Mouse (Mus musculus): ENCODE results near the gene Ccp110.

The Ccp110 gene

GRCm38 (mm10) chr7:118725459-118725858 is 13.1 kb downstream of the Ccp110 start:
- DNase-seq (ENCODE audit: low read depth, low spot score), result no peak

DNA sequence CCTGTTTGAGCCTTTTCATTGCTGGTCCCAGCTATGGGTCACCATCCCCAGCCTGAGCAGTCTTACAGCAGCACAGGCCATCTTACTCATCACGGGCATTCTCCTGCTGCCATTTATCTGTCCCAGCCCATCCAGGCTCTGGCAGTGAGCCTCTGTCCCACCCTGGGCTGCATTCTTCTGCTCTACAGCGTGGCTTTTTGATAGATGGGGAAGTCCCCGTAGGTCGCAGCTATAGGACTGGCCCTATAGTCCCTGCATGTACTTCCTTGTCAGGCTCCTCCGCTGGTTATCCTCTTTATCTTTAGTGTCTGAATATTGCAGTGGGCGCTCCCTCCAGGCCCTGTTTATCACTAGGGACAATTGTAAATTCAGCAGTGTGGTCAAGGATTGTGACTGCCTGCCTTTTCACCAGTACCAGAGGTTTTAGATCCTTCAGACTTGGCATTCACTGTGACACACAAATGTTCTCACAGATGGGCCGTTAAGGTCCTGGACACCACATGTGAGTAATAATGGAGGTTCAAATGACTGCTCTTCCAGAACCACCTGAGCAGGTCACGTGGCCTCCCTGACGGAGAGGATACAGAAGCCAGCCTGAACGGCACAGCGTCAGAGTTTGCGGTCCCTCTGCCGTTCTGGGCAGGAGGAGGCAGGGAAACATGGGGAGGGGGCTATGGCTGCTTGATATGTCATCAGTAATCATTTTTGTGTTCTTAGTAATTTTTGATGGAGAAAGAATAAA is 16.7 kb downstream of the Ccp110 start:
- no peak for DNase-seq (ENCODE audit: low read depth, low spot score)

DNA sequence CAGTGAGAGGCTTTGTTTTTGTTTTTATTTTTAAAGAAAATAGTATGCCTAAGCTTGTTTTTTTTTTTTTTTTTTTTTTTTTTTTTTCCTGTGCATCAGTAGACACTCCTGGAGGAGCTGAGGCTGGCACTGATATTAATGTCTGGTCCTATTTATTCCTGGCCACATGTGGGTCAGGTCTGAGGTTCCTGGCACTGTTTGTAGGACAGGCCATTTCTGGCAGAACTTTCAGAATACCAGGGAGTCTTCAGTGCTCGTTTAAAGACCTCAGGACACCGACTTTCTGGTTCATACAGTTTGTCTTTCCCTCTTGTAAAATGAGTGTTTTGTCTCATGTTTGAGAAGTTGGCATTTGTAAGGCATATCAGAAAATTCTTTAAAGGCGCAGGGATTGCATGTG is 19.4 kb downstream of the Ccp110 start:
- no peak for DNase-seq (ENCODE audit: low read depth, low spot score)

DNA sequence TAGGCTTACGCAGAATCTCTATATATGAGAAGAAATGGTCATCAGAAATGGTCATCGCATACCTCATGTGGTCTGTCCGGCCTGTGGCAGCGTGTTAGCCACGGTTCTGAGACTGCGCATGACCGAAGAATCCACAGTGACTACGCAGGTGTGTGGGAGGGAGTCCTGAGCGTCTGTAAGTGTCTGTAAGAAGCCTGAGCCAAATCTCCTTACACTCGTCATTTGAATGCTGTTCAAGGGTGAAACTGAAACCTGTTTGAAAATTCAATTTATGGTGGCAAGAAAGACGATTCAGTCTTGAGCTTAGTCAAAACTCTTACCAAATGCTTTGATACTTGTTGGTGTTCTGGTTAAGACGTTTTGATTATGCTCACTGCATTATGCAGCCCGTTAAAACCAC is 20.9 kb downstream of the Ccp110 start:
- DNase-seq (ENCODE audit: low read depth, low spot score), result no peak

DNA sequence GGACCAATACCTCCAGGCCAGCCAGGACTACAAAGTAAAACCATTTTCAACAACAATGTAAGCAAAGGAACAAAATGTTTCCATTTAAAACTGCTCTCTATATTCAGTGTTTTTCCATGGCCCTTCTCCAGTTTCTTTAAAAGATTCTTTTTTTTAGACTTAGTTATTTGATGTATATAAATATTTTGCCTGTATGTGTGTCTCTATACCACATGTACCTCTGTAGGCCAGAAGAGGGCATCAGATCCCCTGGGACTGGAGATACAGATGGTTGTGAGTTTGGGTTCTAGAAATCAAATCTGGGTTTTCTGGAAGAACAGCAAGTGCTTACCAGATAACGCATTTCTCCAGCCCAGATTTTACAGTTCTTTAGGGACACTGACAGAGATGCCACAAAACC is 26.4 kb downstream of the Ccp110 start:
- no peak for DNase-seq (ENCODE audit: low read depth, low spot score)

DNA sequence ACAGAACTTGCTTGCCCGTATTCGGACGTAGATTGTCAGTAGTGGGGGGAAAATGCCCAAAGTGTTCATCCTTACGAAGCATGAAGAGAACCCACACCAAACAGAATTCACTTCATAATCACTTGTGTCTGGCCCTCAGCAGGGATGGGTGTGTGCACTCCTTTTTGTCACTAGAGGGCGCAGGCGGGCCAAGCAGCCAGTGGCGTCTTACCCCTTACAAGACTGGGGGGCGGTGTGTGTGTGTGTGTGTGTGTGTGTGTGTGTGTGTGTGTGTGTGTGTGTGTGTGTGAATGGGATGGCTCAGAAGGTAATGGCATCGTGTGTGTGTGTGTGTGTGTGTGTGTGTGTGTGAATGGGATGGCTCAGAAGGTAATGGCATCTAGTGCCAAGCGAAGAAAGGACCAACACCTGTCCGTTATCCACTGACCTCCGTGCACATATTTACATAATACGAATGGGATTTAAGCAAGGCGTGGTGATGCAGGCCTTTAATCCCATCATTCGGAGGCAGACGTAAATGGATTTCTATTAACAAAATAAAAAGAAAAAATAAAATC is 27.7 kb downstream of the Ccp110 start, which contains the start of gene Vps35l:
Gene Vps35l, plus strand, starts transcription at position 252 of the 557 bp plus-strand sequence.
- DNase-seq (ENCODE audit: low read depth, low spot score), result peak; percentile 73

DNA sequence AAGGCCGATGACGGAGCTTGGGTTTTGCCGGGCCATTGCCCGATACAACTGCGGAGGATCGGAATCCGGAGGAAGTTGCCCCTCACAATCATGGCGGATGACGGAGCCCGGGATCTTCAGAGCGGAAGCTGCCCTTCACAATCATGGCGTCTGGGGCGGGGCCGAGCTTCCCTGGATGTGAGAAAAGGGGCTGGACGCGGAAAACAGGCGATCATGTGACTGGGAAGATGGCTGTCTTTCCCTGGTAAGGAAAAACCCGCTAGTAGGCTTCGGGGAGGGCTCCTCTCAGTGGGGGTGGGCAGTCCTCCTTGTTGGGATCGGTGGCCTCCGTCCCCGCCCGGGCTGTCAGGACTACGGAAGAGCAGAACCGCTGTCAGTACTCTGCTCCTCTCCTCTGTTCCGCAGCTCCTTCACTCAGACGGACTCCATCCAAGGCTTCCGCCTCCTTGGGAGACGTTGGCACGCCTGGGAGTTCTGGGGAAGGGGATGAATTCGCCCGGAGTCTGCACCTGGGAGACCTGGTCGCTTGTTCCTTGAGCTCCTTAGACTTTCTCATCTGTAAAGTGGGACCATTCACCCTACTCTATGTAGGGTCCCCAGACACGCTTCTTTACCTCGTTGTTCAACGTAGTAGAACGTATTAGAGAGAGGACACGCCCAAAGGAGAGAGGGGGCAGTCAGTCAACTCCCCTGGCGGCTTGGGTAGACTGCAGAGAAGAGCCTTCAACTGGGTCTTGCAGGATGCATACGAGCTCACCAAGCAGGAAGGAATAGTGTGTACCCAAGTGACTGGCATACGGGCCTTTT is 28.4 kb downstream of the Ccp110 start:
- DNase-seq (ENCODE audit: low read depth, low spot score), result peak; percentile 95

DNA sequence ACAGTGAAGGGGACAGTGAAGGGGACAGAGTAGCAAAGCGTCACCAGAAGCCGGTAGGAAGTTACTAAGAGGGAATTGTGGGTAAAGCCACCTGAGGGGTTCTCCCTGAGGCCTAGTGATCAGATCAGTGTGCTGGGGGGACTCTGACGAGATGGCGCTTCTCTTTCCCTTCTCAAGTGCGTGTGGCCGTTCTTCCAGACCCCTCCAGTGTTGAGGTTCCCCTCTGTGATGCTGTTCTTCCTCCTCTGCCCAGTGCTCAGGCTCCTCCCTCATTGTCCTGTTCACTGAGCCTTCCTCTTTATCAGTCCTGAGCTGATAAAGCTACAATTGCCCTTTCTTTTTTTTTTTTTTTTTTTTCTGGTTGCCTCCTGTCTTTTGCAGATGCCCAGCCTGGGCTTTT is 29.9 kb downstream of the Ccp110 start:
- DNase-seq (ENCODE audit: low read depth, low spot score), result no peak

GRCm38 (mm10) chr7:118744766-118745165 is 32.4 kb downstream of the Ccp110 start:
- no peak for DNase-seq (ENCODE audit: low read depth, low spot score)

GRCm38 (mm10) chr7:118747891-118748672 is 35.7 kb downstream of the Ccp110 start:
- DNase-seq (ENCODE audit: low read depth, low spot score), result no peak

DNA sequence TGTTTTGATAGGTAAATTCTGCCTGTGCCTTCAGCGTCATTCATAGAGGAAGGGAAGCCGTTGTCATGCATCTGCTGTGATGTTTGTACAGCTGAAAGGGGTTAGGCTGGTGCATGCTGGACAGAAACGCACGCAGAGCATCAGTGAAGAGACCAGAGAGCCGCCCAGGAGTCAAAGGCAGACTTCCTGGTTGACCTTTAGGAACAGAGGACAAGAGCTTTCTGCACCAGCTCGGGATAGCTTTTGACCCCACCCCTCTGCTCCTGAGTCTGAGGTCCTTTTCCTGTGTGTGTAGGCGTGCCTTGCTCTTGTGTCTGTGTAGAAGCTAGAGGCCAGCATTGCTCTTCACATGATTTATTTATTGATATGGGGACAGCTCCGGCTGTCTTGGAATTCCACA is 37.4 kb downstream of the Ccp110 start:
- DNase-seq (ENCODE audit: low read depth, low spot score), result no peak

DNA sequence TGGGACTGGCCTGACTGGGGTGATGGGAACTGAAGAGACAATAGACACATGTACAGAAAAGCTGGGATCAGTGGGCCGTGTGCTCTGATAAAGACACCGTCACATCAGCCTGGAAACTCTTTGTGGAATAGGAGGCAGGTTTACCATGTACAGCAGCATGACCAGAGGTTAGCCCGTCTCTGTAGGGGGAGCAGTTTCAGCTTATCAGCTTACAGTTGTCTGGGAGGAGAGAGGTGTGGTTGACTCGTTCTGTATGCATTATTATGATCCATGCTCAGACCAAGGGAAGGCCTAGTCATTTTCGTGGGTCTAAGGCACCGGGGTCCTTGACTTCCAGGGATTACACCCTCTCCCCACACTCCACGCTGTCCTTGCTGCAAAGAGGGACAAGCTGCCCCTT is 39.3 kb downstream of the Ccp110 start:
- no peak for DNase-seq (ENCODE audit: low read depth, low spot score)

GRCm38 (mm10) chr7:118755756-118756155 is 43.4 kb downstream of the Ccp110 start:
- no peak for DNase-seq (ENCODE audit: low read depth, low spot score)

DNA sequence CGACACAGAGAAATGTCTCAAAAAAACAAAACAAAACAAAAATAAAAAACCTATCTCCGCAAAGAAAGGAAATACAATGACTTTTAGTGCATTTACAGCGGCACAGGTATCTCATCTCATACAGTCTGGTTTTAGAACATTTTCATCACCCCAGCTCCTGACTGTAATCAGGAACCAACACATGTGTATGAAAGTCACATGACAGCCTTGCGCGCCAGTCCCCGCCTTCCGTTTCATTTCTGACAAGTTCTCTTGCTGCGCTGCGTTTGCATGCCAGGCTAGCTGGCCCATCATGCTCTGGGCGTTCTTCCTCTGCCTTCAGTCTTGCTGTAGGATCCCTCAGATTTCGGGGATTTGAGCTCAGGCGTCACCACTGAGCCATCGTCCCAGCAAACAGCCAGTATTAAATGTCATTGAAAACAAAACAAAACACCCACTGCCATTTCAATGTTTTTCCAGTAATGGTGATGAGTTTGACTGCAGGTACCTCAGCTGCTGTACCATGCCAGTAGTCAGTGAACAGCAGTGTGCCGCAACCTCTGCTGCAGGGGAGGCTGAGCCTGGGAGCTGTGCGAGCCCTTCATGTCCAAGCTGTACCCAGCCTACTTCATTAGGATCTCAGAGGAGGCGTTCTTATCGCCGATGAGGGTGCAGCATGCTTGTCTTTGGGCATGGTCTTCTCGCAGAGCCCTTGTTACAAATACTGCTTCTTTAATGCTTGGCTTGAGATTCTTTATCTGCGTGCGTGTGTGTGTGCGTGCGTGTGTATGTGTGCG is 44.3 kb downstream of the Ccp110 start:
- DNase-seq (ENCODE audit: low read depth, low spot score), result peak; percentile 77

GRCm38 (mm10) chr7:118758369-118758768 is 46.0 kb downstream of the Ccp110 start:
- no peak for DNase-seq (ENCODE audit: low read depth, low spot score)

GRCm38 (mm10) chr7:118759372-118759771 is 47.0 kb downstream of the Ccp110 start:
- DNase-seq (ENCODE audit: low read depth, low spot score), result no peak

- DNase-seq (ENCODE audit: low read depth, low spot score), result no peak
These were observed 51.6 kb downstream of the Ccp110 start for GRCm38 (mm10) chr7:118763939-118764338.

DNA sequence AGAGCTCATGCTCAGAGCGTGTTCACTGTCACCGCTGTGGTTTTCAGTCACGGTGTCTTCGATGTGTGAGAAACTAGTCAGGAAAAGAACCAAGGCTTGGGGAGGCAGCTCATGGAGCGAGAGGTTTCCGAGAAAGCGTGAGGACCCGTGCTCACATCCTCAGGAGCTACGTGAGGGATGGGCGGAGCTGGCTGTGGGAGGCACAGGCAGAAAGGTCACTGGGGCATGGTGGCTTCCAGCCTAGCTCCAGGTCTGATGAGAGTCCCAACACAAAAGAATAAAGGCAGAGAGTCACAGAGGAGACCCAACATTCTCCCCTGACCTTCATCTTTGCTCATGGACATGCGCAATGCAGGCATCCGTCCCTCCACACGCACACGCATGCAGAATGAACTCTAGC is 52.4 kb downstream of the Ccp110 start:
- no peak for DNase-seq (ENCODE audit: low read depth, low spot score)

DNA sequence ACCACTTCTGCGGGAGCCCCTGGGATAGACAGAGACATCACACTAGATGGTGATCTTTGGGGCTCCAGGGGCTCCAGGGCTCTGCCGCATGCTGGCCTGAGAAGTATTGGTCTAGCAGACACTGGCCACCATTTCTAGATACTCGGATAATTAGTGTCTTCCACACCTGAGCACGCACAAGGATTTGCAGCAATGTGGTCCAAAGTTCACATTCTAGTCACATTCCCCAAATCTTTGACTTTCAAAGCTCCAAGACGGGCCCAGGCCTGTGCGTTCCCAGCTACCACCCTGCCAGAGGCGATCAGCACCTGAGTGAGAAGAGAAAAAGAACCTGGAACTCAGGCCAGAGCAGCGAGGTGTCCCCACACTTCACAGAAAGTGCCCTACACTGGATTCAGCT is 53.3 kb downstream of the Ccp110 start:
- no peak for DNase-seq (ENCODE audit: low read depth, low spot score)

- peak; percentile 48 for DNase-seq (ENCODE audit: low read depth, low spot score)
These were observed 53.9 kb downstream of the Ccp110 start for GRCm38 (mm10) chr7:118766119-118766833.

Data from c-Kit-negative CD71-positive TER-119-positive erythroid progenitor cells, embryonic 14.5 days (primary cell).